Mouse (Mus musculus): ENCODE results near the gene Slc39a2. TPM values are rescaled to one million over a fixed set of nuclear protein-coding genes. Genes with fewer than 3 reads are reported as not detected.
"Not testable (repeated sequence)": the region's sequence is repeated elsewhere in the genome, so short reads cannot be mapped to it uniquely, and the experiment has no call there.

Slc39a2 gene
- polyA plus RNA-seq, 2 experiments, result 0.15 TPM; not detected in 1

DNA sequence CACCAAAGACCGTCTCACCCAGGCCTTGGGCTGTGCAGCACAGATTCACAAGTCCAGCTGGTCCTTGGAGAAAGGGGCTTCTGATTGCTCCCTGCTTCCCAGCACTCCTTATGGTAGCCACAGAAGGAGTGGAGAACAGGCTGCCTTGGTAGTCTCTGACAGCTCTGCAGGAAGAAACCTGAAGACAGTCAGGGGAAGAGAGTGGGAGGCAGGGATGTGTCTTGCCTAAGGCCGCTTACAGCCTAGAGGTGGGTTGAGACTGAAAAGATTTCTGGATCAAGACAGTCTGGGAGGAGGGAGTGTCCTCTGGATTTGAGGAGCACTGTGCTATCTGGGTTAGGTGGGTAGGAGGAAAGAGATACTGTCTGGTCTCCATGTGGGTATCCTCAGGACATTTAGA, 30.2 kb downstream of the Slc39a2 start:
- Histone ChIP-seq H3K27ac (no peak overlapping the region), H3K36me3 (replicated peaks; ENCODE audit: control insufficient read depth, insufficient read depth, low read depth) (no peaks in the 10 kb centered on the region), H3K9ac (replicated peaks) (no peak overlapping the region), H3K4me2 (ENCODE audit: low read depth) (no peak overlapping the region), H3K4me3 (ENCODE audit: insufficient read depth in 1 of 2, low read depth in 2 of 2, low read length in 2 of 2) (no peak overlapping the region), H3K9me3 (ENCODE audit: control insufficient read depth, low read length) (no peaks in the 10 kb centered on the region), H3K27me3 (ENCODE audit: control insufficient read depth, insufficient read depth, low read length) (no peaks in the 10 kb centered on the region), H3K4me1 (replicated peaks; ENCODE audit: control insufficient read depth in 2 of 2, insufficient read depth in 2 of 2, low read length in 1 of 2) (0 out of 4 replicates have a peak, but pooled peaks cover 0 to 4% of the 10 kb centered on the region in 2 experiments)
- no peak for TF ChIP-seq CTCF (IDR thresholded peaks at IDR 0.05; ENCODE audit: low read depth)
- no peak for TF ChIP-seq EP300 (IDR thresholded peaks at IDR 0.05; ENCODE audit: low read depth)
- no peak for DNase-seq (ENCODE audit: low read depth in 3 of 3, low spot score in 3 of 3)
- WGBS (ENCODE audit: insufficient replicate concordance), result 63% methylated on average over 2 of the region's 2 CpGs
- no peak for ATAC-seq (ENCODE audit: insufficient read depth)

DNA sequence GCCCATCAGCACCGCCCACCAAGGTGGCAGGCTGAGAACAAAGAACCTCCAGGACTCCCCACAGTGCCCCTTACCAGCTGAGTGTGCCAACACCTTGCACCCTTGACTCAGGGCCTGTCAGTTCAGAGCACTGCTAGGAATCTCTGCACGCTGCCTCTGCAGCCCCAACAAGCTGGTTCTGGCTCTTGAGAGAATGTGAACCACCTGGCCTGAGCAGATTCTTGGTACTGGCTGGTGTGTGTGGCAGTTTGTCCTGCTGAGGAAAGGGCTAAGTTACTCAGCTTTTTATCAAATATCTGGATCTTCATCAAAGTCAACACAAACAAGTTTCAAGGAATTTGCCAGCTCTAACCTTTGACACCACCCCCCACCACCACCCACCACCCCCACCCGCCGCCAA, 30.8 kb downstream of the Slc39a2 start:
- Histone ChIP-seq H3K9me3 (ENCODE audit: control insufficient read depth, low read length) (no peaks in the 10 kb centered on the region), H3K27ac (no peak overlapping the region), H3K27me3 (ENCODE audit: control insufficient read depth, insufficient read depth, low read length) (no peaks in the 10 kb centered on the region), H3K36me3 (replicated peaks; ENCODE audit: control insufficient read depth, insufficient read depth, low read depth) (no peaks in the 10 kb centered on the region), H3K4me3 (ENCODE audit: insufficient read depth in 1 of 2, low read depth in 2 of 2, low read length in 2 of 2) (no peak overlapping the region), H3K9ac (replicated peaks) (no peak overlapping the region), H3K4me1 (replicated peaks; ENCODE audit: control insufficient read depth in 2 of 2, insufficient read depth in 2 of 2, low read length in 1 of 2) (0 out of 4 replicates have a peak, but pooled peaks cover 0 to 4% of the 10 kb centered on the region in 2 experiments), H3K4me2 (ENCODE audit: low read depth) (no peak overlapping the region)
- DNase-seq (ENCODE audit: low read depth in 3 of 3, low spot score in 3 of 3), result no peak
- ATAC-seq (ENCODE audit: insufficient read depth), result no peak
- 60% methylated on average over 4 of the region's 4 CpGs for WGBS (ENCODE audit: insufficient replicate concordance)
- no peak for TF ChIP-seq CTCF (IDR thresholded peaks at IDR 0.05; ENCODE audit: low read depth)
- no peak for TF ChIP-seq EP300 (IDR thresholded peaks at IDR 0.05; ENCODE audit: low read depth)

DNA sequence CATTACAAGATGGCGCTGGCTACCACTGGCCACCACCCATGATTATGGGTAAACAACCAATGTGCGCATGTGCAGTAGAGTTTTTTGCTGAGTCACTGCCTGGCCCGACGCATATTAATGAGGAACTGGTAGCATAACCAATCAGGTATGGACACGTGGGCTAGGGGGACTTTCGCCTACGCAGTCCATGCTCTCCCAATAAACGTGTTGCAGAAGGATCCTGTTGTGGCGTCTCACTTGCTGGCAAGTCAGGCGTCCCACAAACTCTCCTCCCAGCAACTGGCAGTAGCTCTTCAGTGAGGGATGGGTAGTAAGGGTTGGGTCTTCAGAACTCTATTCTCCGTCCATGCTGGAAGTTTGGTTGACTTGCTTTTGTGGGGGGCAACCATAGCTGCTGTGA, 34.2 kb downstream of the Slc39a2 start:
- H3K9me3 ChIP-seq (ENCODE audit: control insufficient read depth, low read length); H3K9ac ChIP-seq (replicated peaks); H3K4me2 ChIP-seq (ENCODE audit: low read depth); ATAC-seq (ENCODE audit: insufficient read depth); H3K4me1 ChIP-seq (replicated peaks; ENCODE audit: control insufficient read depth in 2 of 2, insufficient read depth in 2 of 2, low read length in 1 of 2); H3K4me3 ChIP-seq (ENCODE audit: insufficient read depth in 1 of 2, low read depth in 2 of 2, low read length in 2 of 2); H3K27me3 ChIP-seq (ENCODE audit: control insufficient read depth, insufficient read depth, low read length); H3K27ac ChIP-seq; DNase-seq (ENCODE audit: low read depth in 3 of 3, low spot score in 3 of 3); H3K36me3 ChIP-seq (replicated peaks; ENCODE audit: control insufficient read depth, insufficient read depth, low read depth): not testable (repeated sequence)
- WGBS (ENCODE audit: insufficient replicate concordance), result 78% methylated on average over 11 of the region's 11 CpGs

DNA sequence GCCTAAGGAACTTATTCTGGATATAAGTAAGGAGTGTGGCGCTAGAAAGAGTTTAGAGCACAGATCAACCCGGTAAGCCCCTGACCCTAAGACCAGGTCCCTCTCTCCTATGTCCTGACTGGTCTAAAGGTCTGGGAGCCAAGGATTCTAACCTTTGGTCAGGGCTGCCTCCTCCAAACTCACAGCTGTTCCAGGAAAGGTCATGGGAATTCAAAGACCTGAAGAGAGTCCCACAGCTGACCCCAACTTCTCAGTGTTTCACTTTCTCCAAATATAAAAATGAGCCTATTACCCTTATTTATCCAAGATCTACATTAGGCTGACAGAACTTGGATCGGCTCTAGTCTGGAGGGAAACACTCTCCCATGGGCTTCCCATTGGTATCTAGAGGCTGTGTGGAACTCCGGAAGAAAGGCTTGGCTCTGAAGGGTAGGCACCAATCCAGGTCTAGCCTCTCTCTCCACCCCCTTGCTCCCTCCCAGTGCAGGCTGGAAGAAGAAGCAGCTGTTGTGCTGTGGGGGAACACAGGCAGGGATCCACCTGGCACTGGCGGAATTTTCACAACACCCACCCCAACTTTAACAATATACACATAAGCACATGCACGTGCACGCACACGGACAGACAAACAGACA, 36.7 kb downstream of the Slc39a2 start:
- TF ChIP-seq EP300 (IDR thresholded peaks at IDR 0.05; ENCODE audit: low read depth), result no peak
- TF ChIP-seq CTCF (IDR thresholded peaks at IDR 0.05; ENCODE audit: low read depth), result no peak
- no peaks in the 10 kb centered on the region for H3K27me3 ChIP-seq (ENCODE audit: control insufficient read depth, insufficient read depth, low read length)
- H3K9ac ChIP-seq (replicated peaks), result no peak overlapping the region
- 62% methylated on average over 8 of the region's 8 CpGs for WGBS (ENCODE audit: insufficient replicate concordance)
- no peak overlapping the region for H3K27ac ChIP-seq
- no peak overlapping the region for H3K4me3 ChIP-seq (ENCODE audit: insufficient read depth in 1 of 2, low read depth in 2 of 2, low read length in 2 of 2)
- H3K36me3 ChIP-seq (replicated peaks; ENCODE audit: control insufficient read depth, insufficient read depth, low read depth), result no peaks in the 10 kb centered on the region
- ATAC-seq (ENCODE audit: insufficient read depth), result no peak
- H3K4me2 ChIP-seq (ENCODE audit: low read depth), result no peak overlapping the region
- DNase-seq (ENCODE audit: low read depth in 3 of 3, low spot score in 3 of 3), result no peak
- H3K9me3 ChIP-seq (ENCODE audit: control insufficient read depth, low read length), result no peaks in the 10 kb centered on the region
- H3K4me1 ChIP-seq (replicated peaks; ENCODE audit: control insufficient read depth in 2 of 2, insufficient read depth in 2 of 2, low read length in 1 of 2), result peaks cover 0 to 9% of the 10 kb centered on the region in 2 experiments; a peak in 1 of 4 replicates

DNA sequence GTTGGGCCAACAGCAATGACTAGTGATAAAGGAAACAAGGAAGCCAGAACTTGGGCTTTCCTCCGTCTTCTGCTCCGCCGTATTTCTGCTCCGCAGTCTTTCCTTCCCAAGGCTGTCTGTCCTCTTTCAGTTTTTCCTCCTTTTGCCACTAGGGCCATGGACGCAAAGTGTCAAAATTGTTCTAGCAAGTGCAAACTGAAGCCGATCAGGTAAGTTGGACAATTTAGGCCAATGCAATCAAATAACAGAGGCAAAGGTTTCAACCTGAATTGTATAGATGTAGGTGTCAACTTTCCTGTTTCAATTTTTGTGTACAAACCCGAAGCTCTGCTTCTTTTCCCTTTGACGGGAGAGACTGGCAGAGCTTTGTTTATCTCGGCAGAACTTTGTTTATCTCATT, 37.3 kb downstream of the Slc39a2 start:
- TF ChIP-seq EP300 (IDR thresholded peaks at IDR 0.05; ENCODE audit: low read depth) (no peak), CTCF (IDR thresholded peaks at IDR 0.05; ENCODE audit: low read depth) (no peak)
- DNase-seq (ENCODE audit: low read depth in 3 of 3, low spot score in 3 of 3) (no peak), ATAC-seq (ENCODE audit: insufficient read depth) (no peak)
- Histone ChIP-seq H3K27me3 (ENCODE audit: control insufficient read depth, insufficient read depth, low read length) (no peaks in the 10 kb centered on the region), H3K36me3 (replicated peaks; ENCODE audit: control insufficient read depth, insufficient read depth, low read depth) (no peaks in the 10 kb centered on the region), H3K4me2 (ENCODE audit: low read depth) (no peak overlapping the region), H3K4me1 (replicated peaks; ENCODE audit: control insufficient read depth in 2 of 2, insufficient read depth in 2 of 2, low read length in 1 of 2) (peaks cover 0 to 9% of the 10 kb centered on the region in 2 experiments; a peak in 1 of 4 replicates), H3K4me3 (ENCODE audit: insufficient read depth in 1 of 2, low read depth in 2 of 2, low read length in 2 of 2) (no peak overlapping the region), H3K9ac (replicated peaks) (no peak overlapping the region), H3K27ac (no peak overlapping the region), H3K9me3 (ENCODE audit: control insufficient read depth, low read length) (no peaks in the 10 kb centered on the region)
- 60% methylated on average over 9 of the region's 9 CpGs for WGBS (ENCODE audit: insufficient replicate concordance)
